Mouse (Mus musculus): Measurements from ENCODE around the gene H2-Q4. TPM values are rescaled to one million over a fixed set of nuclear protein-coding genes. Genes with fewer than 3 reads are reported as not detected.
"Not testable (repeated sequence)": the region's sequence is repeated elsewhere in the genome, so short reads cannot be mapped to it uniquely, and the experiment has no call there.

H2-Q4 gene
- 10 to 100 TPM; 18.7 to 54.0 TPM for total RNA-seq (2021)
- long read RNA-seq, experiment 1, partial matches to known transcripts: 0 of 1 reads
- long read RNA-seq, experiment 1, other reads (novel, unspliced or antisense): 1 of 1 reads
- long read RNA-seq, experiment 2, partial matches to known transcripts: 0 of 1 reads
- long read RNA-seq, experiment 2, other reads (novel, unspliced or antisense): 1 of 1 reads

DNA sequence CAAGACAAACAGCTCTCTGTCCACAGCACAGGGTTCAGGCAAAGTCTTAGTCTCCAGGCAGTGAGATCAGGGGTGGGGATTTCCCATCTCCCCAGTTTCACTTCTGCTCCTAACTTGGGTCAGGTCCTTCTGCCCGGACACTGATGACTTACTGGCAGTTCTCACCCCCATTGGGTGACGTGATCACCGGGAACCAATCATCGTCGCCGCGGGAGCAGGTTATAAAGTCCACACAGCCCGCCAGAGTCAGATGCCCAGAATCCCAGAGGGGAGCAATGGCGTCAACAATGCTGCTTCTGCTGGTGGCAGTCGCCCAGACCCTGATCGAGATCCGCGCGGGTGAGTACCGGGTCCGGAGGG lies at the start of gene H2-Q4:
H2-Q4 (plus strand) TSS at position 249 of the 360 bp plus-strand sequence.
- DNase-seq: peak; percentile 96 to 98

DNA sequence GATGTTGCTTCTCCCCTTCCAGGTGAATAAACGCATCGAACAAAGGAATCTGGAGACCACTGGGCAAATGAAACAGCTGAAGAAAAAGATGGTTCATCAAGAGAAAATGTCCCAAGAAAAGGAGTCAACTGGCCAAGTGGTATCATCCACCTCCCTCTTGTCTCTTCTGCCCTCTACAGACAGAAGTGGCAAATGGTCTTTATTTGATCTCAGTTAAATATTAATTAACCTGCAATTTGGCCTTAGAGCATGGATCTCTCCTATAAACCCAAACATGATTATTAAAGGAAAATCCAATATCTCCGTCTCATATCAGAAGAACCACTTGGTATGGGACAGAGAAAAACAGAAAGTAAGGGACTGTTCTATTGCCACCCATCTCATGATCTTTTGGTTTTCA lies 49.7 kb upstream of the H2-Q4 start:
- DNase-seq: not testable (repeated sequence)

DNA sequence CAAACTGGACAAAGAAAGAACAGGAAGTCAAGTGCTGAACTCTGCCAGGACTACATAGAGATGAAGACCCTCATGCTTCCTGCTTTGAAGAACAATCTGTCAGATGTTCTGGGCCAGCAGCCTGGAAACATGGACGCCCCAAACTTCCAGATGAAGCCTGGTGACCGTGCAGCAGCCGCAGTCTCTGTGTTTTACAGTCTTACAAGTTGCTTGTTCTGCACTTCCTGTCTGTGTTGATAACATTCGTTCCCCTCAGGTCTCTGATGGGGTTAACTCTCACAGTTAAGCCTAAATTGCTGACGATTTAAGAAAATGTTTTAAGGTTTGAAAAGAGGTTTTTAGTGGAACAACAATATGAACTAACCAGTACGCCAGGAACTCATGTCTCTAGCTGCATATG lies 47.9 kb upstream of the H2-Q4 start:
- peak in 1 of 2 experiments; percentile 22 for DNase-seq

DNA sequence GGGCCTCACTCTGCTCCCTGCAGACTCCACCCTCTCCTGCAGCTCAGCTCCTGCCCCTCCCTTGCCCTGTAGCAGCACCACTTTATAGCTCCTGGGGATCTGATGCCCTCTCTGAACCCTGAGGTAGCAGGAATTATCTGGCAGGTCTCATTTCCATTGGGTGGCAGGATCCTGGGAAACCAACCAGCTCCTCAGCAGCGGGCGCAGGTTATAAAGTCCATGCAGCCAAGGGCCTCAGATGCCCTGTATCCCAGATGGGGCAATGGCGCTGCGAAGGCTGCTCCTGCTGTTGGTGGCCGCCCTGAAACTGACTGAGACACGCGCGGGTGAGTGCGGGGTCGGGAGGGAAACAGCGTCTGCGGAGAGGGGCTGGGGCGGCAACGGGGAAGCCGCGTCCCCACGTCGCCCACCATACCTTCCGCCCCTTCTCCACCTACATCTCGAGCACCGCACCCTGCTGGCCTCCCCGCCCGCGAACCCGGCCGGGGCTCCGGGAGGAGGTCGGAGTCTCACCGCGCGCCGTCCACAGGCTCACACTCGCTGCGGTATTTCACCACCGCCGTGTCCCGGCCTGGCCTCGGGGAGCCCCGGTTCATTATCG lies 37.2 kb upstream of the H2-Q4 start, which contains the start of gene H2-Q2:
H2-Q2 (plus strand) TSS at position 172 of the 601 bp plus-strand sequence.
- DNase-seq: no peak

DNA sequence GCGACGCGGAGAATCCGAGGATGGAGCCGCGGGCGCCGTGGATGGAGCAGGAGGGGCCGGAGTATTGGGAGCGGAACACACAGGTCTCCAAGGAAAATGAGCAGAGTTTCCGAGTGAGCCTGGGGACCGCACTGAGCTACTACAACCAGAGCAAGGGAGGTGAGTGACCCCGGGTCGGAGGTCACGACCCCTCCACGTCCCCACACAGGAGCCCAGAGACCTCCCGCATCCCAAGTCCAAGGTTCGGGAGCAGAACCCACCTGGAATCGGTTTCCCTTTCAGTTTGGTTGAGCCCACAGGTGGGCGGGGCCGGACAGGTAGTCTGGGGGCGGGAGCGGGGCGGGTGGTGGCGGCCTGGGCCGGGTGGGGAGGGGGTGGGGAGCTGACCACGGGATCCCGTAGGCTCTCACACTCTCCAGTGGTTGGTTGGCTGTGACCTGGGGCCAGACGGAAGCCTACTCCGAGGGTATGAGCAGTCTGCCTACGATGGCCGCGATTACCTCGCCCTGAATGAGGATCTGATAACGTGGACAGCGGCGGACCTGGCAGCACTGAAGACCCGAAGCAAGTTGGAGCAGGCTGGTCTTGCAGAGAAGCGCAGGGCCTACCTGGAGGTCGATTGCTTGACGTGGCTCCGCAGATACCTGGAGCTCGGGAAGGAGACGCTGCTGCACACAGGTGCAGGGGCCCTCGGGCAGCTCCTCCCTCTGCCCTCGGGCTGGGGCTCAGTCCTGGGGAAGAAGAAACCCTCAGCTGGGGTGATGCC lies 36.5 kb upstream of the H2-Q4 start:
- DNase-seq: no peak

DNA sequence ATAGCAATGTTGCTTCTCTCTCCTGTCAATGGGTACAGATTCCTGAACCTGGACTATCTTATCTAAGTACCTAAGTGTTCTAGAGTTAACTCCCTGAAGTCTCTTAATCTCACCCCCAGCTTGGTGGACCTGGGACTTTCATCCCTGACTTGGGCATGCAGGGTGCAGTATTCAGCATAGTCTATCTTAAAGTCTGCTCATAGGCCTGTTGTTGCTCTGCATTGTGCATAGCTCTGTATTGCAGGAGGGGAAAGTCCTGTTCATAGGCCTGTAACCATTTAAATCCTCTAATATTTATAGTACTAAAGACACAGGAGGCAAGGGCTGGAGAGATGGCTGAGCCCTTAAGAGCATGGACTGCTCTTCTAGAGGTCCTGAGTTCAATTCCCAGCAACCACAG lies 31.8 kb upstream of the H2-Q4 start:
- DNase-seq: not testable (repeated sequence)

DNA sequence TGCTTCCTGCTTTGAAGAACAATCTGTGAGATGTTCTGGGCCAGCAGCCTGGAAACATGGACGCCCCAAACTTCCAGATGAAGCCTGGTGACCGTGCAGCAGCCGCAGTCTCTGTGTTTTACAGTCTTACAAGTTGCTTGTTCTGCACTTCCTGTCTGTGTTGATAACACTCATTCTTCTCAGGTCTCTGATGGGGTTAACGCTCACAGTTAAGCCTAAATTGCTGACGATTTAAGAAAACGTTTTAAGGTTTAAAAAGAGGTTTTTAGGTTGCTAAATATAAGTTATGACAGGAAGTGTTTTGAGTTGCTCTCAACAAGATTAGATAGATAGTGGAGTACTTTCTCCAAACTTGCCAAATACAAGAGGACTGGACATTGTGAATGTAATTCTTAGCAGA lies 26.1 kb upstream of the H2-Q4 start:
- not testable (repeated sequence) for DNase-seq

DNA sequence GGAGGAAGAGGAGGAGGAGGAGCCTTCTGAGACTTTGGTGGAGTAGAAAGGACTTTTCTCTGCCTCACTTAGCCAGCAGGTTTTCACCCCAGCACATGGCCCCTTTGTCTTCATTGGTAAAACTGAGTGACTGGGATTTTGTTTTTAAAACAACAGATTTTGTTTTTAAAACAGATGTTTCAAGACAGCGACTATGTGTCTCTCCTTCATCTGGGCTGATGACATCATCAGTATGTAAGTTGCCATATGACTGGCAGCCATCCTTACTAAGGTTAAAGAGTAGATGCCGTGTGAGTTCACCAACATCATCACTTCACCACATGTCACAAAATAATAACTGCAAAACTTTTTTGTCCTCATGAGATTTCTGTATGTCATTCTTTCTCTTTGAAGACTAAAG lies 25.3 kb upstream of the H2-Q4 start:
- DNase-seq: no peak

DNA sequence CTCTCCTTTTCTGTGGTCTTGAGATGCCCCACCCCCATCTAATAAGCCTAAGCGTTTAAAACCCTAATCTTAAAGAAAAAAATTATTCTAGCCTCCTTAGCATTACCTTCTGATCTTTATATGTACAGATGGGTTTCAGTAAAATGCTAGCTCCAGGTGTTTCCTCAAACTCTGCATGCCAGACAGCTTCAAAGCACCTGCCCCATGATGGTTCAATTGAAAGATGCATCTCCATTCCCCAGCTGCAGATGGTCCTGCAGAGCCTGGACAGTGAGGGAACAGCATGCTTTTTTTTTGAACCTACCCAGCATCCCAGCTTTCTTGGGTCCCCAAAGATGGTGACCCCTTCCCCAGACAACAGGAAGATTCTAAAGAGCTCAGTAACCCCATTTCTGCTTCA lies 22.3 kb upstream of the H2-Q4 start:
- no peak for DNase-seq

DNA sequence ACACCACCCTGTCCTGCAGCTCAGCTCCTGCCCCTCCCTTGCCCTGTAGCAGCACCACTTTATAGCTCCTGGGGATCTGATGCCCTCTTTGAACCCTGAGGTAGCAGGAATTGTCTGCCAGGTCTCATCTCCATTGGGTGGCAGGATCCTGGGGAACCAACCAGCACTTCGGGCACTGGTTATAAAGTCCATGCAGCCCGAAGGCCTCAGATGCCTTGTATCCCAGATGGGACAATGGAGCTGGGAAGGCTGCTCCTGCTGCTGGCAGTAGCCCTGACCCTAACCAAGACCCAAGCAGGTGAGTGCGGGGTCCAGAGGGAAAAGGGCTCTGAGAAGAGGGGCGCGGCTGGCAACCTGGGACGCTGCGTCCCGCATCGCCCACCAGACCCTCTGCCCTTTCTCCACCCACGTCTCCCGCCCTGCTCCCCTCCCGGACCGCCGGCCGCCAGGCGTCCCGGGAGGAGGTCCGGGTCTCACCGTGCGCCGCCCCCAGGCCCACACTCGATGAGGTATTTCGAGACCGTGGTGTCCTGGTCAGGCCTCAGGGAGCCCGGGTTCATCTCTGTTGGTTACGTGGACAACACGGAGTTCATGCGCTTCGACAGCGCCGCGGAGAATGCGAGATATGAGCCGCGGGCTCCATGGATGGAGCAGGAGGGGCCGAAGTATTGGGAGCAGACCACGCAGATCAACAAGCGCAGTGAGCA lies 20.5 kb upstream of the H2-Q4 start:
- DNase-seq: no peak

DNA sequence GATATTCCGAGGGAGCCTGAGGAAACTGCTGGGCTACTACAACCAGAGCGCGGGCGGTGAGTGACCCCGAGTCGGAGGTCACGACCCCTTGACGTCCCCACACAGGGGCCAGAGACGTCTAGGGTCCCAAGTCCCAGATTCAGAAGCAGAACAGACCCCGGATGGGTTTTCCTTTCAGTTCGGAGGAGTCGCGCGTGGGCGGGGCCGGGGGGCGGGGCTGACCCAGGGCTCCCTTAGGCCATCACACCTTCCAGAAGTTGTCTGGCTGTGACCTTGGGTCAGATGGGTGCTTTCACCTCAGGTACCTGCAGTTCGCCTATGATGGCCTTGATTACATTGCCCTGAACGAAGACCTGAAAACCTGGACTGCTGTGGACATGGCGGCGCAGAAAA lies 20.0 kb upstream of the H2-Q4 start:
- no peak for DNase-seq

DNA sequence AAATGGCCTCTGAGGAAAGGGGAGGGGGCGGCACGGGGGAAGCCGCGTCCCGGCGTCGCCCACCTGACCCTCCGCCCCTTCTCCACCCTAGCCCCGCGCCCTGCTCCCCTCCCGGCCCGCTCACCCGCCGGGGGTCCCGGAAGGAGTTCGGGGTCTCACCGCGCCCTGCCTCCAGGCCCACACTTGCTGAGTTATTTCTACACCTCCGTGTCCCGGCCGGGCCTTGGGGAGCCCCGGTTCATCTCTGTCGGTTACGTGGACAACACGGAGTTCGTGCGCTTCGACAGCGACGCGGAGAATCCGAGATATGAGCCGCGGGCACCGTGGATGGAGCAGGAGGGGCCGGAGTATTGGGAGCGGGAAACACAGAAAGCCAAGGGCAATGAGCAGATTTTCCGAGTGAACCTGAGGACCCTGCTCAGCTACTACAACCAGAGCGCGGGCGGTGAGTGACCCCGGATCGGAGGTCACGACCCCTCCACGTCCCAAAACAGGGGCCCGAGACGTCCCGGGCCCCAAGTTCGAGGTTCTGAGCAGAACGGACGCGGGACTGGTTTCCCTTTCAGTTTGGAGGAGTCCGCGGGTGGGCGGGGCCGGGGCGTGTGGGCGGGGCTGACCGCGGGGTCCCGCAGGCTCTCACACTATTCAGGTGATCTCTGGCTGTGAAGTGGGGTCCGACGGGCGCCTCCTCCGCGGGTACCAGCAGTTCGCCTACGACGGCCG lies 473 bp downstream of the H2-Q4 start:
- peak; percentile 57 to 63 for DNase-seq

DNA sequence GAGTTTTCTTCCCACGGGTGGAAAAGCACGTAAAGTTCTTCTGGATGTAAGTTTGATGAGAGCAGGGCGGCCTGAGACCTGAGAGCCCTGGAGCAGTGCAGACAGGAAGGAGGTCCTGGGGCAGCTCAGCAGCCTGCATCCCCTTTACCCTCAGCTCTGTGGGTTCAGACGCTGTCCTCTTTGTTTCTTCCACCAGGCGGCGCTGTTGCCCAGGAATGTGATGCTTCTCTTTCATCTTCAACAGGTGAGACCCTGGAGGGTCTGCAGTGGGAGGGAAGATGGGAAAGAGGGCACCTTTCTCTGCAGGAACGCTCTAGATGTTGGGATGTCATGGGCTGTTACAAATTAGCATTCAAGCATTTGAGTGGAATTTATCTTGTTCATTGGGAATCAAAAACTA lies 10.4 kb downstream of the H2-Q4 start:
- DNase-seq: peak; percentile 23 to 61

DNA sequence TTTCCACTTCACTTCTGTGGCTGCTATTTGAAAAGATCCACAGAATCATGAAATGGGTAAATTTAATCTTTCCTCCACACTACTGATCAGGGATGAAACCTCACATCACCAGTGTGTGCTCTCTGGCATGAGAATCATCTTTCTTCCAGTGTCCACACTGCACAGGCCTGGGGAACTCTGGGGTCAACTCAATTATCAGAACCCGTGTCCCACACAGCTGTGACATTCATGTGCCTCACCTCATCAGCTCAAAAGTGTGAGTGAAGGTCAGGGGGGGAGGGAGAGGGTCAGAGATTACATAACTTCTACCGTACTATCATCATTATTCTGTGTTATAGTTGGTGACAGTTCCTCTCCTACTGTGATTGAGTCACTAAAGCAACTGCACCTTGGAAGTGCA lies 13.3 kb downstream of the H2-Q4 start:
- DNase-seq: not testable (repeated sequence)

DNA sequence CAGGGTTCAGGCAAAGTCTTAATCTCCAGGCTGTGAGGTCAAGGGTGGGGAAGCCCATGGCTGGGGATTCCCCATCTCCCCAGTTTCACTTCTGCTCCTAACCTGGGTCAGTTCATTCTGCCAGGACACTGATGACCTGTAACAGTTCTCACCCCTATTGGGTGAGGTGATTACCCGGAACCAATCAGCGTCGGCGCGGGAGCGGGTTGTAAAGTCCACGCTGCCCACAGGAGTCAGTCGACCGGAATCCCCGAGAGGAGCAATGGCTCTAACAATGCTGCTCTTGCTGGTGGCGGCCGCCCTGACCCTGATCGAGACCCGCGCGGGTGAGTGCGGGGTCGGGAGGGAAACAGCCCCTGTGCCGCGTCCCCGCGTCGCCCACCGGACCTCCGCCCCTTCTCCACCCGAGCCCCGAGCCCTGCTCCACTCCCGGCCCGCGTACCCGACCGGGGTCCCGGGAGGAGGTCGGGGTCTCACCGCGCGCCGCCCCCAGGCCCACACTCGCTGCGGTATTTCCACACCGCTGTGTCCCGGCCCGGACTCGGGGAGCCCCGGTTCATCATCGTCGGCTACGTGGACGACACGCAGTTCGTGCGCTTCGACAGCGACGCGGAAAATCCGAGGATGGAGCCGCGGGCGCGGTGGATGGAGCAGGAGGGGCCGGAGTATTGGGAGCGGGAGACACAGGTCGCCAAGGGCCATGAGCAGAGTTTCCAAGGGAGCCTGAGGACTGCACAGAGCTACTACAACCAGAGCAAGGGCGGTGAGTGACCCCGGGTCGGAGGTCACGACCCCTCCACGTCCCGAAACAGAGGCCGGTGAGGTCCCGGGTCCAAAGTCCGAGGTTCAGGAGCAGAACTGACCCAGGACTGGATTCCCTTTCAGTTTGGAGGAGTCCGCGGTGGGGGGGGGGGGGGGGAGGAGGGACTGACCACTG lies 14.7 kb downstream of the H2-Q4 start:
- DNase-seq: peak in 1 of 2 experiments; percentile 64

DNA sequence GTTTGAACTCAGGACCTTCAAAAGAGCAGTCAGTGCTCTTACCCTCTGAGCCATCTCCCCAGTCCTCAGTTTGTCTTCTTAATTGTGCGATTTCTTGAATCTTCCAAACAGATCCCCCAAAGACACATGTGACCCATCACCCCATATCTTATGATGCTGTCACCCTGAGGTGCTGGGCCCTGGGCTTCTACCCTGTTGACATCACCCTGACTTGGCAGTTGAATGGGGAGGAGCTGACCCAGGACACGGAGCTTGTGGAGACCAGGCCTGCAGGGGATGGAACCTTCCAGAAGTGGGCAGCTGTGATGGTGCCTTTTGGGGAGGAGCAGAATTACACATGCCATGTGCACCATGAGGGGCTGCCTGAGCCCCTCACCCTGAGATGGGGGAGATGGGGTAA lies 17.5 kb downstream of the H2-Q4 start:
- not testable (repeated sequence) for DNase-seq

DNA sequence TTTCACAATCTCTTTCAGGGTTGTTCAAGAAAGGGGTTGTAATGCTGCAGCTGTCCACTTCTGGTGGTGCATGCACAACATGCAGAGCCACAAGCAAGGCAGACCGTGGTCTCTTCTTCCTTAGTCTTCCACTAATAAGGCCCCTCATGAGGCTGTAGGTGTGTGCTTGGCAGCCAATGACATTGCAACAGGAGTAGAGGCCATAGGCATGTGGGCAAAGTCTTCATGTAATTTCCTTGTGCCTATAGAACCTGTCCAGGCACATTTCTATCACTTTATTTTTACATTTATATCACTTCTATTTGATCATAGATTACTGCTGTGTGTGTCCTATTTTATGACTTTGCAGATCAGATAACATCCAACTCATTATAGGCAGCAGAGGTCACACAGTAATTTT lies 33.6 kb downstream of the H2-Q4 start:
- DNase-seq: not testable (repeated sequence)

DNA sequence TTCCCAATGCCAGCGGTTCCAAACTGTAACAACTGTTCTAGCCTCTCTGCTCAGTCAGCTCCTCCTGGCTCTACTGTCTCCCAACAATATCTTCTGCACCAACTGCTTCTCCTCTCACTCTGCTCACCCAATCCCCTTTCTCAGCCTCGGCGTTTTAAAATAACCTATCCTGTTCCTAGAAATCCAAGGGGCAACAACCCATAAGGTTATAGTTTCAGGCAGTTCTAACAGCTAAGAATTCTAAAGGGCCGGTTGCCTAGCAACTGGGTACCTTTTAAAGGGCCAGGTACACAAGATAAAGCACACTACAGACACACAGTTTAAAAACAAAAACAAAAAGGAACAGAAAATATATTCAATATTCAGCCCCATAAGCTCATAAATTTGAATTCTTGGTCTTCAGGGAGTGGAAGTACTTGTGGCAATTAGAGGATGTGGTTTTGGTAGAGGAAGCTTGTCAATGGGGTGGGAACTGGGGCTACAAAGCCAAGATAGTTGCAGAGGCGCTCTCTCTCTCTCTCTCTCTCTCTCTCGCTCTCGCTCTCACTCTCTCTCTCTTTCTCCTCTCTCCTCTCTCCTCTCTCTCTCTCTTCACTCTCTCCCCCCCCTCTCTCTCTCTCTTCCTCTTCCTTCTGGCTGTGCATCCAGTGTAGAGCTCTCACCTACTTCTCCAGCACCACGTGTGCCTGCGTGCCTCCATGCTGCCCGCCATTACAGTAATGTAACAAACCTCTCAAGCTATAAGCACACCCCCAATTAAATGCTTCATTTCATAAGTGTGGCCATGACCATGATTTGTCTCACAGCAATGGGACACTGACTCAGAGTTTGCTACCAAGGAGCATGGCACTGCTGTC lies 36.1 kb downstream of the H2-Q4 start:
- DNase-seq: not testable (repeated sequence)

DNA sequence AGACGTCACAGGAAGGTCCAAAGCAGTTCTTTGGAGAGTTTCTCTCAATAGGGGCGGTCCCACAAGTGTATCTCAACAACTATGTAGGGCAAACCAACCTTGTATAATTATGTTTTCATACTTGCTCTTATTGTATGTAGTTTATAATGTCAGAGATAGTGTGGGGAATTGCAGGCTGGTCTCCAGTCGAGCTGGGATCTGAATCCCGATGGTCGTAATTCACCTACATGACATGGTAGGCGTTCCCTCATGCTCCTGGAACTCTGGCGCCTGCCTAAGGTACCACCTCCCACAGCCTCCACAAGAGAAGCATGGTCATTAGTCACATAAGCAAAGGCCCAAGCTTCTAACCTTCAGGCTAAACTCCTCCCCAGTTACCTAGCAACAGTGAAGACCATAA lies 39.4 kb downstream of the H2-Q4 start:
- DNase-seq: no peak

DNA sequence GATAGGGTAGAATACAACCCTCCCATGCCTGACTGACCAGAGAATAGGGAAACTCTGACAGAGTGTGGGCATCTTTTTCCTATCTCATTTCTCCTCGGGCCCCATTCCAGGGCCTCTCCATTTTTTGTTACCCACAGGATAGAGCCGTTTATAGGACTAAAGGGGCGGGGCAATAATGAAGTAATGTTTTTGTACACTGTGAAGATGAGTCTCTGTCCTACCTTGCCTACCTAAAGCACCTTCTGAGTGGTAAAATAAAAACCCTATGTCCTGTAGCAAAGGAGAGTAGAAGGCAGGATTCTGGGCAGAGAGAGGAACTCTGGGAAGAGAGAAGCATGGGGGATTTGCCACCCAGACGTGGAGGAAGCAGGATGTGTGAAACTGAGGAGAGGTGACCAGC lies 40.1 kb downstream of the H2-Q4 start:
- DNase-seq: not testable (repeated sequence)
